Mouse (Mus musculus): ENCODE measurements at regions not wholly inside any gene's neighbourhood (a gene's known extent, or its start where the extent isn't known, plus 50 kb on each side); places are given as distances from the start of the nearest gene placed in this dataset.
"Not testable (repeated sequence)": the region's sequence is repeated elsewhere in the genome, so short reads cannot be mapped to it uniquely, and the experiment has no call there.

GRCm38 (mm10) chr12:117327086-117327485, 189.2 kb upstream of the Rapgef5 start:
- DNase-seq (ENCODE audit: low read depth, low spot score), result not testable (repeated sequence)

- DNase-seq (ENCODE audit: low read depth, low spot score), result no peak
Observed at GRCm38 (mm10) chr12:117330418-117330817, 185.9 kb upstream of the Rapgef5 start.

GRCm38 (mm10) chr12:117336856-117337255, 179.4 kb upstream of the Rapgef5 start:
- no peak for DNase-seq (ENCODE audit: low read depth, low spot score)

GRCm38 (mm10) chr12:117342321-117342720, 174.0 kb upstream of the Rapgef5 start:
- no peak for DNase-seq (ENCODE audit: low read depth, low spot score)

GRCm38 (mm10) chr12:117343121-117343520, 173.2 kb upstream of the Rapgef5 start:
- DNase-seq (ENCODE audit: low read depth, low spot score), result no peak

GRCm38 (mm10) chr12:117343605-117344004, 172.7 kb upstream of the Rapgef5 start:
- not testable (repeated sequence) for DNase-seq (ENCODE audit: low read depth, low spot score)

- DNase-seq (ENCODE audit: low read depth, low spot score), result no peak
Observed at GRCm38 (mm10) chr12:117344266-117345087, 171.8 kb upstream of the Rapgef5 start.

GRCm38 (mm10) chr12:117345088-117345977, 170.9 kb upstream of the Rapgef5 start:
- no peak for DNase-seq (ENCODE audit: low read depth, low spot score)

- no peak for DNase-seq (ENCODE audit: low read depth, low spot score)
Observed at GRCm38 (mm10) chr12:117346091-117346490, 170.2 kb upstream of the Rapgef5 start.

GRCm38 (mm10) chr12:117347135-117347534, 169.1 kb upstream of the Rapgef5 start:
- DNase-seq (ENCODE audit: low read depth, low spot score), result no peak

- no peak for DNase-seq (ENCODE audit: low read depth, low spot score)
Observed at GRCm38 (mm10) chr12:117348516-117348915, 167.8 kb upstream of the Rapgef5 start.

- no peak for DNase-seq (ENCODE audit: low read depth, low spot score)
Observed at GRCm38 (mm10) chr12:117351900-117352299, 164.4 kb upstream of the Rapgef5 start.

GRCm38 (mm10) chr12:117352511-117352910, 163.8 kb upstream of the Rapgef5 start:
- no peak for DNase-seq (ENCODE audit: low read depth, low spot score)

GRCm38 (mm10) chr12:117352938-117353337, 163.3 kb upstream of the Rapgef5 start:
- no peak for DNase-seq (ENCODE audit: low read depth, low spot score)

- DNase-seq (ENCODE audit: low read depth, low spot score), result no peak
Observed at GRCm38 (mm10) chr12:117357811-117358210, 158.5 kb upstream of the Rapgef5 start.

- no peak for DNase-seq (ENCODE audit: low read depth, low spot score)
Observed at GRCm38 (mm10) chr12:117358891-117359290, 157.4 kb upstream of the Rapgef5 start.

GRCm38 (mm10) chr12:117360215-117360614, 156.1 kb upstream of the Rapgef5 start:
- no peak for DNase-seq (ENCODE audit: low read depth, low spot score)

- DNase-seq (ENCODE audit: low read depth, low spot score), result no peak
Observed at GRCm38 (mm10) chr12:117361826-117362225, 154.5 kb upstream of the Rapgef5 start.

GRCm38 (mm10) chr12:117363457-117363856, 152.8 kb upstream of the Rapgef5 start:
- DNase-seq (ENCODE audit: low read depth, low spot score), result not testable (repeated sequence)

GRCm38 (mm10) chr12:117365181-117365580, 151.1 kb upstream of the Rapgef5 start:
- DNase-seq (ENCODE audit: low read depth, low spot score), result no peak

- DNase-seq (ENCODE audit: low read depth, low spot score), result no peak
Observed at GRCm38 (mm10) chr12:117365876-117366275, 150.4 kb upstream of the Rapgef5 start.

GRCm38 (mm10) chr12:117378297-117378887, 137.9 kb upstream of the Rapgef5 start:
- DNase-seq (ENCODE audit: low read depth, low spot score), result no peak

All from 3T3-L1 (cell line).